Mouse (Mus musculus) hindbrain, postnatal 0 days (tissue): ENCODE data around the gene Sys1. TPM values are rescaled to one million over a fixed set of nuclear protein-coding genes. Genes with fewer than 3 reads are reported as not detected.

Experiments used
- ATAC-seq: fragments of 200-750 bp; cut with Nextera tagmentation; 2 replicates; pipeline ENCODE4 v1.8.0; 2017; ENCODE audit warnings: mild to moderate bottlenecking, moderate TSS enrichment, moderate library complexity
- DNase-seq: peaks from one replicate; pipeline ENCODE4 v3.0.0-alpha.2; 2015; ENCODE audit warnings: low spot score
- H3K27ac ChIP-seq: fragments of 300-500 bp; sonication (generic); 2 replicates; pipeline ENCODE4 v1.5.1; 2014; ENCODE audit warnings: mild to moderate bottlenecking
- H3K27me3 ChIP-seq: fragments of 300-500 bp; sonication (generic); 2 replicates; pipeline ENCODE4 v1.6.1; 2014; ENCODE audit warnings: low read length, mixed read lengths; ENCODE audit not compliant: insufficient read depth
- H3K36me3 ChIP-seq: fragments of 300-500 bp; sonication (generic); 2 replicates; pipeline ENCODE4 v1.6.1; 2014; ENCODE audit warnings: low read length, mixed read lengths; ENCODE audit not compliant: insufficient read depth
- H3K4me1 ChIP-seq: fragments of 300-500 bp; sonication (generic); 2 replicates; pipeline ENCODE4 v1.6.1; 2014; ENCODE audit warnings: antibody characterized with exemption, low read length, mixed read lengths; ENCODE audit not compliant: insufficient read depth
- H3K4me2 ChIP-seq: fragments of 300-500 bp; sonication (generic); 2 replicates; pipeline ENCODE4 v1.6.1; 2014; ENCODE audit warnings: low read depth, mild to moderate bottlenecking, low read length, moderate library complexity, mixed read lengths
- H3K4me3 ChIP-seq: fragments of 300-500 bp; sonication (generic); 2 replicates; pipeline ENCODE4 v1.5.1; 2014; ENCODE audit warnings: low read length
- H3K9ac ChIP-seq: fragments of 300-500 bp; sonication (generic); replicated peaks from 2 replicates; pipeline ENCODE4 v1.6.1; 2014; ENCODE audit warnings: mild to moderate bottlenecking, low read length, moderate library complexity, mixed read lengths
- H3K9me3 ChIP-seq: fragments of 300-500 bp; sonication (generic); 2 replicates; pipeline ENCODE4 v1.6.1; 2016; ENCODE audit warnings: low read length, mixed read lengths
- CTCF ChIP-seq: IDR thresholded peaks from 2 replicates; pipeline ENCODE4 v1.5.1; 2016; ENCODE audit warnings: antibody characterized with exemption, control low read depth, low read depth
- WGBS: fragments of 180-500 bp; shearing (Covaris S2); extraction: QIAGEN DNeasy Blood & Tissue Kit; methylation state at CpG from one replicate; pipeline ENCODE4 v1.1.7; 2014; 5-methylcytosine and 5-hydroxymethylcytosine counted together
- polyA plus RNA-seq: library from polyadenylated mRNA; unstranded; fragments of >200 nt; fragmentation: Nextera tagmentation; extraction: Ambion mirVana; gene quantifications from 2 replicates; pipeline ENCODE4 v1.2.1, GENCODE M21; 2015
- total RNA-seq: library from RNA; depleted of rRNA; stranded (reverse); fragments of >200 nt; gene quantifications from 2 replicates; pipeline ENCODE4 v1.2.3, GENCODE M21; 2014

Gene Sys1
- total and polyA plus RNA-seq, 2 experiments from 2014 or later, result 108 to 315 TPM

DNA sequence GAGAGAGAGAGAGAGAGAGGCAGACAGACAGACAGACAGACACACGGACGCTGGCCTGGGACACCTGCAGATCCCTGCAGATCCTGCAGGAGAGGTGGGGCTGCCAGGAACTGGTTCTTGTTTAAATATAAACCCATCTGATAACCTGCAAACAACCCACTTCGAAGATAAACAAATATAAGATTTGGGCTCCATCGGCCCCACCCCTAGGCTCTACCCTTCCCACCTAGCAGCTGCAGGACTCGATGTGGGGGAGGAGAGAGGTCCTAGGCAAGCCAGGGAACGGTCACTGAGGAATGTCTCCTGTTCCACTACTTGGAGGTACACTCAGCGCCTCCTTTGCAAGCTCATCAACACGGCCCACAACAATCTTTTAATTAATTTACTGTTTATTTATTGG lies 18.5 kb upstream of the Sys1 start:
- no peak for ATAC-seq
- peaks cover 12% of the 10 kb centered on the region for H3K4me1 ChIP-seq
- H3K9me3 ChIP-seq, result no peaks in the 10 kb centered on the region
- H3K27me3 ChIP-seq, result no peaks in the 10 kb centered on the region
- H3K4me3 ChIP-seq, result no peak overlapping the region
- H3K9ac ChIP-seq, result no peak overlapping the region
- WGBS, result 72% methylated on average over 8 of the region's 8 CpGs
- TF ChIP-seq CTCF, result no peak
- no peaks in the 10 kb centered on the region for H3K36me3 ChIP-seq
- H3K27ac ChIP-seq, result no peak overlapping the region
- DNase-seq, result no peak
- H3K4me2 ChIP-seq, result no peak overlapping the region

DNA sequence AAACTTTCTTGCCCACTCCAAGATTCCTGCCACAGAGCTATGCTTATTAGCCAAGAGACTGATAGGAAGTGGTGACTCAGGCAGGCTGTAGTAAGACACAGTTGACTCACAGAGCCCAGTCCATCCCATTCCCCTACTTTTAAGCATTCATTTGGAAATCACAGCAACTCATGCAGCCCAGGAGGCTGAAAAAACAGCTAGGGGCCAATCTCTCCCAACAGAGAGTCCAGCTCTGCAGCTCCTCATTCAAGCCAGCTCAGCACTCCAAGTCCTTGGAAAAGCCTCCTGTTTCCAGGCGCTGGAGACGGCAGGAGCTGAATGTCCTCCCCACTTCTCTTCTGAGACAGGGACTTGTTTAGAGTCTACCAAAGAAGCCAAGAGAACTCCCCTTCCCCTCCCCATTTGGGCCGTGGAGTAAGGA lies 17.8 kb upstream of the Sys1 start:
- WGBS, result 61% methylated on average over 3 of the region's 3 CpGs
- Histone ChIP-seq H3K4me1 (peaks cover 17% of the 10 kb centered on the region), H3K9ac (no peak overlapping the region), H3K27ac (peak overlapping the region; percentile 54; the same call in 1 of the 2 replicates), H3K4me2 (no peak overlapping the region), H3K27me3 (no peaks in the 10 kb centered on the region), H3K4me3 (no peak overlapping the region), H3K36me3 (no peaks in the 10 kb centered on the region), H3K9me3 (no peaks in the 10 kb centered on the region)
- TF ChIP-seq CTCF, result no peak
- ATAC-seq (no peak), DNase-seq (peak; percentile 20)

DNA sequence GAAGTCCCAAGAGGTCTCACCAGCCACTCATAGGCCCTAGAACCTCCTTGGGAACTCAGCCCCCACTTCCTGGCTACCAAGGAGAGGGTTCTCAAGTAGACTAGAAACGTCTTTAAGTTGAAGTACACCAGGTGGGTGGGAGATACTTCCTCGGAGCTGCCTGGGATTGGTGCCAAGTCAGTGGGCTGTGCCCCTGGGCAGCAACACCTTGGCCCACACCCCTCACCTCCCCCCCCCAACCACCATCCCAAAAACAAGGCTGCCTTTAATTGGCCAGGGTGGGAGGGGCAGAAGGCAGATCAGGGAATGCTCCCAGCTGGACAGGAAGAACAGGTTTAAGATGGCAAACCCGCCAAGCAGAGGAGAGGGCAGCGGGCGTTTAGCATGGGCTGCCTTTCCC lies 16.4 kb upstream of the Sys1 start:
- no peak for ATAC-seq
- Histone ChIP-seq H3K27ac (no peak overlapping the region), H3K36me3 (no peaks in the 10 kb centered on the region), H3K9me3 (no peaks in the 10 kb centered on the region), H3K4me2 (no peak overlapping the region), H3K27me3 (no peaks in the 10 kb centered on the region), H3K4me3 (no peak overlapping the region), H3K9ac (no peak overlapping the region), H3K4me1 (peaks cover 17% of the 10 kb centered on the region)
- 85% methylated on average over 5 of the region's 5 CpGs for WGBS
- DNase-seq, result no peak
- TF ChIP-seq CTCF, result no peak

DNA sequence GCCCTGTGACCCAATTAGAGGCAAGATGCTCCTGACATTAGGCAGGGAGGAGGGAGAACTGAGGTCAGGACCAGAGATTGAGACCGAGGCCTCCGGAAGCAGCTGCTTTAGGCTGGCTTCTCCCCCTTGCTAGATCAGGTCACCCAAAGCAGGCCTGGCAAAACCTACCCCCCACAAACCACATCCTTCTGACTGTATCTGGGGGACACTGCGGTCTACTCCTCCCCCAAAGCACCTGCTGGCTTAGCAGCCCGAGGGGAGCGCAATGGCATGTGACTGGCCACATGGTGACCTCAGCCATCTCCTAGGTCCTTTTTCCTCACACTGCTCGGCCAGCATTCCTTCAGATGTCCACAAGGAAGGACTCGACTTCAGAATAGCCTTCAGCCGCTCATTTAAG lies 15.6 kb upstream of the Sys1 start:
- ATAC-seq (no peak), DNase-seq (no peak)
- H3K4me2 ChIP-seq, result peak overlapping the region; percentile 92
- H3K27me3 ChIP-seq, result no peaks in the 10 kb centered on the region
- no peak overlapping the region for H3K9ac ChIP-seq
- WGBS, result 52% methylated on average over 8 of the region's 8 CpGs
- H3K4me3 ChIP-seq, result peak overlapping the region; percentile 52; the same call in 1 of the 2 replicates
- peaks cover 17% of the 10 kb centered on the region for H3K4me1 ChIP-seq
- no peaks in the 10 kb centered on the region for H3K9me3 ChIP-seq
- no peaks in the 10 kb centered on the region for H3K36me3 ChIP-seq
- TF ChIP-seq CTCF, result no peak
- no peak overlapping the region; the same call in 1 of the 2 replicates for H3K27ac ChIP-seq

DNA sequence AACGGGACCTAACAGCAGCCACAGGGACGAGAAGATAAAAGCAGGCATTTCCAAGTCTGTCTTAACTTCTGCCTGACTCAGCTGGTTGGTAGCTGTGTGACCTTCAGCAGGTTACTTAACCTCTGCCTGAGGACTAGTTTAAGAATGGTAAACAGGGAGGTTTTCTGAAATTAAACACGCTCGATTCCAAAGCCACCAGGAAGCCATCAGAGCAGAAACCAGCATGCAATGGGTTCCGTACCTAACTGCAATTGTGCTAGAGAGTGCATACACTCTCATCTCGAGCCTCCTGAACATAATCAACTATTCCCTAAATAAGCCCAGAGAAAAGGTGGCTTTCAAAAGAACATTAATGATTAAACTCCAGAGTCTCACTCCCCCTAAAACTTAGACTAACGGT lies 15.0 kb upstream of the Sys1 start:
- Histone ChIP-seq H3K4me1 (peaks cover 17% of the 10 kb centered on the region), H3K4me3 (peak overlapping the region; percentile 52), H3K4me2 (peak overlapping the region; percentile 92), H3K27me3 (no peaks in the 10 kb centered on the region), H3K9me3 (no peaks in the 10 kb centered on the region), H3K36me3 (no peaks in the 10 kb centered on the region), H3K27ac (no peak overlapping the region; the same call in 1 of the 2 replicates), H3K9ac (peak overlapping the region; percentile 65; the same call in 1 of the 2 replicates)
- no peak for DNase-seq
- no peak for TF ChIP-seq CTCF
- 36% methylated on average over 7 of the region's 7 CpGs for WGBS
- no peak for ATAC-seq

DNA sequence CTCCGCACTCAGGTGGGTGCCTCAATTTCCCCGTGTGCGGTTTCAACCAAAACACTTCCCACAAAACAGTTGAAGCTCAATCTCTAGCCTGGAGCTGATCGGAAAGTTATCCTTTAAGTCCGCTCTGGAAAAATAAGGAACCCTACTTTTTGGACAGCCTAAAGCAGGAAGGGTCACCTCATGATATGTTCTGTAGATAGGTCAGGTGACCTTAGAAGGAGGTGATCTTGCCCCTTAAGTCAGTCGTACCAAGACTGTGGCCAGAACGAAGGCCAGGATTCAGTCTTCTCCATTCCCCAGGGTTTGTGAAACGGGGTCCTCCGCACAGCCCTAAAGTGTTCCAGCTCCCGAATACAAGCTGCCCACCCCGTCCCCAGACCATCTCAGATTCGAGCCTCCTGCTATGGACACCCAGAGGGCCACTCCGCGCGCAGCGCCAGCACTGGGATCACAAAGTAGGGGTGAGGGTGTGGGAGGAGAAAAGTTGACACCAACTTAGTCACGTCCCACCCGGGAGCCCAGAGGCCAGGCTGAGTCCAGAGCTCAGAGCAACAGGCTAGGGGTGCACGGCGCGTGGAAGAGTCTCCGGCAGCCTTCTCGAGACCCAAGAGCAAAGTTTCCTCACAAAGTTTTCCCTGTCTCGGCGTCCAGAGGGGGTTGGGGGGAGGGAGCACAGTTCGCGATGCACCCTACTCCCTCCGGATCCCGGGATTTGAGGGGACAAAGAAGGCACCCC lies 14.3 kb upstream of the Sys1 start:
- no peak for DNase-seq
- peaks cover 17% of the 10 kb centered on the region for H3K4me1 ChIP-seq
- H3K4me2 ChIP-seq, result peak overlapping the region; percentile 92

DNA sequence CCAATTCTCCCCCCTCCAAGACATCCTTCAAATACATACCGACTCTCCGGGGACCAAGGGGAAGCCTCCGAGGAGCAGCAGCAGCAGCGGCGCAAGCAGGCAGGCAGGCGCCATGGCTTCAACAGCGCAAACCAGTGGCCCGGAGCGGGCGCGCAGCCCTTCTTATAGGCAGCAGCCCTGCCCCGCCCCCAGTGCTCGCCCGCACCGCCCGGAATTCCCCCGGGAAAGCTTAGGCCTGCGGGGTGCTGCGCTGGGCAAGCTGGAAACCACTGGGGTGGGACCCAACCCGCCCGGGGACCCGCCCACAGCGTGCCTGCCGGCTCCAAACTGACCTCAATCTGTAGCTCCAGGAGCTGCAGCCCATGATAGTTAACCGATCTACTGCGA lies 13.7 kb upstream of the Sys1 start:
- Histone ChIP-seq H3K4me3 (peak overlapping the region; percentile 52), H3K4me1 (peaks cover 17% of the 10 kb centered on the region), H3K27ac (peak overlapping the region; percentile 51; the same call in 1 of the 2 replicates), H3K9ac (peak overlapping the region; percentile 65), H3K9me3 (no peaks in the 10 kb centered on the region), H3K27me3 (no peaks in the 10 kb centered on the region), H3K36me3 (no peaks in the 10 kb centered on the region), H3K4me2 (peak overlapping the region; percentile 92)
- DNase-seq, result peak; percentile 84
- peak; percentile 93 for ATAC-seq
- peak; percentile 51 for TF ChIP-seq CTCF
- under 1% methylated on average over 26 of the region's 26 CpGs for WGBS

More for the DNA sequence above, 14.3 kb upstream of the Sys1 start:
- WGBS, result 4% methylated on average over 29 of the region's 29 CpGs
- no peaks in the 10 kb centered on the region for H3K9me3 ChIP-seq
- H3K9ac ChIP-seq, result peak overlapping the region; percentile 65
- TF ChIP-seq CTCF, result no peak
- H3K27ac ChIP-seq, result peak overlapping the region; percentile 51; the same call in 1 of the 2 replicates
- peak; percentile 63 for ATAC-seq
- no peaks in the 10 kb centered on the region for H3K36me3 ChIP-seq
- H3K27me3 ChIP-seq, result no peaks in the 10 kb centered on the region
- peak overlapping the region; percentile 52 for H3K4me3 ChIP-seq
